Mouse (Mus musculus): ENCODE measurements at regions not wholly inside any gene's neighbourhood (a gene's known extent, or its start where the extent isn't known, plus 50 kb on each side); places are given as distances from the start of the nearest gene placed in this dataset.

- ATAC-seq (ENCODE audit: low FRiP score, low TSS enrichment) (no peak), DNase-seq (ENCODE audit: low spot score) (no peak)
- Histone ChIP-seq H3K9ac (ENCODE audit: low read length) (no peak overlapping the region), H3K27ac (replicated peaks) (no peak overlapping the region), H3K9me3 (ENCODE audit: control insufficient read depth, low read length) (no peaks in the 10 kb centered on the region), H3K4me3 (ENCODE audit: low read depth, low read length) (no peak overlapping the region), H3K36me3 (ENCODE audit: control insufficient read depth, insufficient read depth, low read length) (no peaks in the 10 kb centered on the region), H3K4me2 (replicated peaks; ENCODE audit: low read depth) (no peak overlapping the region), H3K27me3 (ENCODE audit: control insufficient read depth, insufficient read depth, low read length) (no peaks in the 10 kb centered on the region), H3K4me1 (replicated peaks; ENCODE audit: control insufficient read depth, insufficient read depth) (no peaks in the 10 kb centered on the region)
- WGBS: 51% methylated on average over 5 of the region's 5 CpGs
- TF ChIP-seq CTCF (IDR thresholded peaks at IDR 0.05; ENCODE audit: low read depth): no peak
- no peak for TF ChIP-seq EP300 (optimal IDR thresholded peaks at IDR 0.05)
Measured at GRCm38 (mm10) chr3:142935949-142936348, 54.1 kb upstream of the Pkn2 start.

DNA sequence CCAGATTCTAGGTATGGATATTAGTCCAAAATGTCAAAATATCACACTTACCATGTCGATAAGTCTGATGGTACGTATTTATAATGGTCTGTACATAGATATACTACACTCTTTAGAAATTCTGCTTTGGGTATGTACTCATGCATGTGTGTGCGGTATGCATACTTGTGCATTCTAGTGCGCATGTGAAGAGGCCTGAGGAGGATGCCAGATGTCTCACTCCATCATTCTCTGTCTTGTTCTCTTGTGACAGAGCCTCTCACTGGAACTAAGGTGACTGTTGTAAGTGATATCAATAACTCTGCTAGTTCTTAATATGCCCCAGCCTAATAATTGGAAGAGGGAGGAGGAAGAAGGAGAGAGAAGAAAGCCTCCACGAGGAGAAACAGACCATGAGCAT lies 52.5 kb upstream of the Pkn2 start:
- Histone ChIP-seq H3K36me3 (ENCODE audit: control insufficient read depth, insufficient read depth, low read length) (no peaks in the 10 kb centered on the region), H3K4me1 (replicated peaks; ENCODE audit: control insufficient read depth, insufficient read depth) (no peaks in the 10 kb centered on the region), H3K9ac (ENCODE audit: low read length) (no peak overlapping the region), H3K4me2 (replicated peaks; ENCODE audit: low read depth) (no peak overlapping the region), H3K9me3 (ENCODE audit: control insufficient read depth, low read length) (no peaks in the 10 kb centered on the region), H3K4me3 (ENCODE audit: low read depth, low read length) (no peak overlapping the region), H3K27me3 (ENCODE audit: control insufficient read depth, insufficient read depth, low read length) (no peaks in the 10 kb centered on the region), H3K27ac (replicated peaks) (no peak overlapping the region)
- 92% methylated on average over 5 of the region's 5 CpGs for WGBS
- DNase-seq (ENCODE audit: low spot score) (no peak), ATAC-seq (ENCODE audit: low FRiP score, low TSS enrichment) (no peak)
- TF ChIP-seq CTCF (IDR thresholded peaks at IDR 0.05; ENCODE audit: low read depth) (no peak), EP300 (optimal IDR thresholded peaks at IDR 0.05) (no peak)

- H3K4me2 ChIP-seq (replicated peaks; ENCODE audit: low read depth): no peak overlapping the region
- no peaks in the 10 kb centered on the region for H3K9me3 ChIP-seq (ENCODE audit: control insufficient read depth, low read length)
- no peak overlapping the region for H3K9ac ChIP-seq (ENCODE audit: low read length)
- TF ChIP-seq EP300 (optimal IDR thresholded peaks at IDR 0.05): no peak
- TF ChIP-seq CTCF (IDR thresholded peaks at IDR 0.05; ENCODE audit: low read depth): no peak
- H3K27ac ChIP-seq (replicated peaks): no peak overlapping the region
- H3K4me3 ChIP-seq (ENCODE audit: low read depth, low read length): no peak overlapping the region
- DNase-seq (ENCODE audit: low spot score): no peak
- no peaks in the 10 kb centered on the region for H3K36me3 ChIP-seq (ENCODE audit: control insufficient read depth, insufficient read depth, low read length)
- no peaks in the 10 kb centered on the region for H3K27me3 ChIP-seq (ENCODE audit: control insufficient read depth, insufficient read depth, low read length)
- H3K4me1 ChIP-seq (replicated peaks; ENCODE audit: control insufficient read depth, insufficient read depth): no peaks in the 10 kb centered on the region
- no peak for ATAC-seq (ENCODE audit: low FRiP score, low TSS enrichment)
- WGBS: 74% methylated on average over 5 of the region's 5 CpGs
Measured at GRCm38 (mm10) chr3:142933684-142934259, 52.0 kb upstream of the Pkn2 start.
